Mouse (Mus musculus) CH12.LX (cell line): Measurements from ENCODE around the gene Ifi203. TPM values are rescaled to one million over a fixed set of nuclear protein-coding genes. Genes with fewer than 3 reads are reported as not detected.
"Not testable (repeated sequence)": the region's sequence is repeated elsewhere in the genome, so short reads cannot be mapped to it uniquely, and the experiment has no call there.

Experiments used
- DNase-seq: peaks from one replicate; pipeline ENCODE4 v3.0.0-alpha.2; 2013; ENCODE audit errors: extremely low read depth
- H3K27ac ChIP-seq: 2 replicates; pipeline ENCODE4 v1.5.1; 2012; ENCODE audit warnings: low read depth, mild to moderate bottlenecking, control low read depth, moderate library complexity; ENCODE audit not compliant: insufficient read depth
- H3K27me3 ChIP-seq: replicated peaks from 2 replicates; pipeline ENCODE3; 2012; ENCODE audit warnings: inconsistent platforms
- H3K36me3 ChIP-seq, 2 experiments: replicated peaks in 1 of 2; 2 replicates each; pipeline versions ENCODE3 to v1.6.1; 2012; ENCODE audit warnings: inconsistent platforms in 1 of 2, low read length in 1 of 2, mild to moderate bottlenecking in 1 of 2, mixed read lengths in 1 of 2, moderate library complexity in 1 of 2; ENCODE audit not compliant: control insufficient read depth in 1 of 2, insufficient read depth in 1 of 2
- H3K4me1 ChIP-seq, 2 experiments: 2 replicates each; pipeline ENCODE4 v1.6.1; 2012; ENCODE audit warnings: inconsistent platforms in 1 of 2, moderate library complexity in 1 of 2; ENCODE audit not compliant: insufficient read depth in 2 of 2, control insufficient read depth in 1 of 2
- H3K4me2 ChIP-seq: 2 replicates; pipeline ENCODE4 v1.6.1; 2012; ENCODE audit warnings: low read depth, mild to moderate bottlenecking, control low read depth; ENCODE audit not compliant: poor library complexity, insufficient read depth, severe bottlenecking
- H3K4me3 ChIP-seq, 3 experiments: fragments of 150-350 bp in 1 of 3; sonication (generic) in 1 of 3; replicated peaks in 1 of 3; 2 replicates each; pipeline versions ENCODE3 to v1.5.1; 2011 to 2012; ENCODE audit warnings: low read depth in 2 of 3, low read length in 2 of 3, mild to moderate bottlenecking in 2 of 3, moderate library complexity in 2 of 3, control low read depth in 1 of 3, improper control_type of control experiment in 1 of 3, inconsistent platforms in 1 of 3, mixed read lengths in 1 of 3; ENCODE audit not compliant: poor library complexity in 1 of 3
- H3K79me2 ChIP-seq: replicated peaks from 2 replicates; pipeline ENCODE4 v1.6.1; 2012; ENCODE audit warnings: mild to moderate bottlenecking, moderate library complexity; ENCODE audit not compliant: control insufficient read depth, poor library complexity, insufficient read depth, severe bottlenecking; ENCODE audit errors: extremely low read depth
- H3K9ac ChIP-seq: 2 replicates; pipeline ENCODE4 v1.6.1; 2012; ENCODE audit warnings: low read depth, mild to moderate bottlenecking, control low read depth, moderate library complexity; ENCODE audit not compliant: insufficient read depth
- H3K9me3 ChIP-seq: replicated peaks from 2 replicates; pipeline ENCODE3; 2012; ENCODE audit warnings: low read length, inconsistent platforms, mixed read lengths
- ELF1 ChIP-seq: IDR thresholded peaks from 2 replicates; pipeline ENCODE4 v1.6.1; 2014; ENCODE audit warnings: low read depth, mild to moderate bottlenecking, inconsistent platforms, low read length, improper control_type of control experiment
- HCFC1 ChIP-seq: IDR thresholded peaks from 2 replicates; pipeline ENCODE4 v1.6.1; 2012; ENCODE audit warnings: low read depth, mild to moderate bottlenecking, inconsistent platforms, low read length, improper control_type of control experiment
- IRF4 ChIP-seq: IDR thresholded peaks from 2 replicates; pipeline ENCODE4 v1.6.1; 2014; ENCODE audit warnings: low read depth, mild to moderate bottlenecking, inconsistent platforms, low read length, improper control_type of control experiment
- SIN3A ChIP-seq: IDR thresholded peaks from 2 replicates; pipeline ENCODE4 v1.6.1; 2012; ENCODE audit warnings: low read length, improper control_type of control experiment, inconsistent platforms
- TBP ChIP-seq: conservative IDR thresholded peaks from 2 replicates; pipeline ENCODE4 v1.6.1; 2011; ENCODE audit warnings: low read depth, low read length, improper control_type of control experiment
- ZNF384 ChIP-seq: IDR thresholded peaks from 2 replicates; pipeline ENCODE4 v1.6.1; 2012; ENCODE audit warnings: low read depth, low read length, improper control_type of control experiment, inconsistent platforms
- dilution Hi-C: fragments of 300-500 bp; cut with MboI; formaldehyde crosslinking; loops from 2 replicates; pipeline ENCODE4 v1.14.3; 2020; ENCODE audit warnings: low sequenced_read_pairs; ENCODE audit not compliant: extremely low pct_unique_long_range_greater_than_20kb, extremely low pct_ligation_motif_present
- in situ Hi-C: fragments of 300-500 bp; cut with MboI; formaldehyde crosslinking; loops from 3 replicates; pipeline ENCODE4 v1.14.3; 2019; ENCODE audit warnings: low sequenced_read_pairs, low pct_ligation_motif_present, low pct_unique_long_range_greater_than_20kb, mixed read lengths
- polyA plus RNA-seq: library from polyadenylated mRNA; unstranded; fragments of >175 nt; gene quantifications from 2 replicates; pipeline ENCODE4 v1.2.1, GENCODE M21; 2012; ENCODE audit warnings: low read depth; ENCODE audit not compliant: insufficient read length
- total RNA-seq, 2 experiments: library from RNA; depleted of rRNA; stranded (reverse); fragments of 300-350 nt in 1 of 2; fragments of >200 nt in 1 of 2; gene quantifications; 2 replicates each; pipeline ENCODE4 v1.2.3; 2012 to 2014

Gene Ifi203
- total and polyA plus RNA-seq, 3 experiments = 14.2 to 36.5 (median 27.5) TPM

DNA sequence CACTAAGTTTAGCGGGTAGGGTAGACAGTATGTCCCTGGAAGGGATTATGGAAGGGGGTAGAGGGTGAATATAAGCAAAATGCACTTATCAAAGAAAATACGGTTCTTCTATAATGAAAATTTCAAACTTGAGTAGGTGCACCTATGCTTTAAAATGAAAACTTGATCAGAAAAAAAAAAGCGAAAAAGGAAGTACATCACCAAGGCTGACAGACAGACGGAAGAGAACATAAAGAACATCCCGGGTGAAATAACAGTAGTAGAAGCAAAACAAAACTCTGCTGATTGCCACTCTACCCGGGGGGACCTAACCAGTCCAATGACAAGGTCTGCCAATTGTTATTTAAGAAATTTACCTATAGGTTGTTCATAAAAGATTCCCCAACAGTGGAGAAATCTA is 64.2 kb downstream of the Ifi203 start:
- H3K27ac ChIP-seq, H3K9me3 ChIP-seq, H3K27me3 ChIP-seq, dilution Hi-C loops, H3K79me2 ChIP-seq, H3K36me3 ChIP-seq, in situ Hi-C loops: not testable (repeated sequence)
- H3K4me2 ChIP-seq = peak overlapping the region; percentile 51; the same call in 1 of the 2 replicates
- TF ChIP-seq ZNF384 = peak; percentile 89
- peak; percentile 34; the same call in 1 of the 2 replicates for TF ChIP-seq SIN3A
- TF ChIP-seq TBP = 0 out of 2 replicates have a peak, but pooled peaks have one; percentile 49
- TF ChIP-seq HCFC1 = peak; percentile 59
- TF ChIP-seq ELF1 = peak; percentile 18; the same call in 1 of the 2 replicates
- H3K9ac ChIP-seq = peak overlapping the region; percentile 93
- peak overlapping the region; percentile 43 to 75 (median 74) for H3K4me3 ChIP-seq
- peaks cover 0 to 11% of the 10 kb centered on the region in 2 experiments; a peak in 1 of 4 replicates for H3K4me1 ChIP-seq
- DNase-seq = peak; percentile 25

DNA sequence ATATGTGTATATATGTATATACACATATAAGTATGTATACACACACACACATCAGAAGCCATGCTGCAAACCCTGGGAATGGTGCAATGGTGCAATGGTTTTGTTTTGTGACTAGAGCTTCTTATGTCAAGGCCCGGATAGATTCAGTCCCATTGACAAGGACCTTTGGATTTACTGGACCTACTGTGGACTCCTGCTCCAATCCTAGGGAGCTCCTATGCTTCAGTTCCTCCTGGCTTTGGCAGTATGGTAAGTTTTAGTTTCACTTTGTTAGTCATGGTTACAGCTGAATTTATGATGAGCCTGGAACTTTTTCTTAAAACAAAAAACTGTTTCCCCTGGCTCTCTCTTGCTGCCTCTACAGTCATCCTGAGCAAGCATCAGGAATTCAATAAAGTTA is 65.3 kb downstream of the Ifi203 start:
- H3K4me1 ChIP-seq = peaks cover 0 to 11% of the 10 kb centered on the region in 2 experiments; a peak in 1 of 4 replicates
- dilution Hi-C loops, in situ Hi-C loops, H3K9ac ChIP-seq, H3K27ac ChIP-seq, H3K79me2 ChIP-seq, H3K27me3 ChIP-seq, H3K9me3 ChIP-seq: not testable (repeated sequence)
- peak overlapping the region; percentile 95 for H3K4me2 ChIP-seq
- peak overlapping the region in 1 of 3 experiments; percentile 28 for H3K4me3 ChIP-seq
- DNase-seq = peak; percentile 6
- 0 out of 2 replicates have a peak, but pooled peaks have one; percentile 11 for TF ChIP-seq IRF4
- H3K36me3 ChIP-seq = peaks cover 10 to 16% of the 10 kb centered on the region in 2 experiments

Other genes starting within 250 kb of the Ifi203 start
- 2.1 and 2.6 TPM in 2 replicates for gene Ifi207, start 200.9 kb downstream of the Ifi203 start, total RNA-seq (2012; rRNA removed)
- 2.9 and 3.4 TPM in 2 replicates for gene Ifi207, start 200.9 kb downstream of the Ifi203 start, total RNA-seq (2014; rRNA removed)
- 10.0 and 11.9 TPM in 2 replicates for gene Ifi207, start 200.9 kb downstream of the Ifi203 start, polyA plus RNA-seq
- gene Ifi204, start 175.7 kb downstream of the Ifi203 start, total RNA-seq (2012; rRNA removed) = 1.4 and 1.5 TPM in 2 replicates
- gene Ifi204, start 175.7 kb downstream of the Ifi203 start, total RNA-seq (2014; rRNA removed) = 0.94 and 1.6 TPM in 2 replicates
- 0.83 and 1.4 TPM in 2 replicates for gene Ifi204, start 175.7 kb downstream of the Ifi203 start, polyA plus RNA-seq
- 57.8 and 89.1 TPM in 2 replicates for gene Ifi211, start 29.6 kb downstream of the Ifi203 start, total RNA-seq (2012; rRNA removed)
- gene Ifi211, start 29.6 kb downstream of the Ifi203 start, total RNA-seq (2014; rRNA removed) = 114 and 130 TPM in 2 replicates
- gene Ifi211, start 29.6 kb downstream of the Ifi203 start, polyA plus RNA-seq = 66.6 and 67.9 TPM in 2 replicates
- gene Mndal, start 181 bp downstream of the Ifi203 start, total RNA-seq (2012; rRNA removed) = 56.8 and 57.9 TPM in 2 replicates
- 107 and 153 TPM in 2 replicates for gene Mndal, start 181 bp downstream of the Ifi203 start, total RNA-seq (2014; rRNA removed)
- gene Mndal, start 181 bp downstream of the Ifi203 start, polyA plus RNA-seq = 175 and 183 TPM in 2 replicates
- not detected in 2 replicates for gene Ifi202b, start 40.1 kb upstream of the Ifi203 start, total RNA-seq (2012; rRNA removed)
- gene Ifi202b, start 40.1 kb upstream of the Ifi203 start, total RNA-seq (2014; rRNA removed) = not detected in 2 replicates
- not detected in 2 replicates for gene Ifi202b, start 40.1 kb upstream of the Ifi203 start, polyA plus RNA-seq
- 0.13 and 0.17 TPM in 2 replicates for gene Ifi205, start 89.1 kb upstream of the Ifi203 start, total RNA-seq (2012; rRNA removed)
- gene Ifi205, start 89.1 kb upstream of the Ifi203 start, total RNA-seq (2014; rRNA removed) = 0.35 and 0.45 TPM in 2 replicates
- gene Ifi205, start 89.1 kb upstream of the Ifi203 start, polyA plus RNA-seq = 0.17 and 0.45 TPM in 2 replicates
- gene Olfr433, start 98.0 kb upstream of the Ifi203 start, total RNA-seq (2012; rRNA removed) = 0.34 and 0.51 TPM in 2 replicates
- 0.43 and 0.47 TPM in 2 replicates for gene Olfr433, start 98.0 kb upstream of the Ifi203 start, total RNA-seq (2014; rRNA removed)
- gene Olfr433, start 98.0 kb upstream of the Ifi203 start, polyA plus RNA-seq = 0.37 and 0.54 TPM in 2 replicates
- not detected in 2 replicates for gene Olfr432, start 106.5 kb upstream of the Ifi203 start, total RNA-seq (2012; rRNA removed)
- 0.04 and 0.05 TPM in 2 replicates for gene Olfr432, start 106.5 kb upstream of the Ifi203 start, total RNA-seq (2014; rRNA removed)
- gene Olfr432, start 106.5 kb upstream of the Ifi203 start, polyA plus RNA-seq = 0.07 and 0.13 TPM in 2 replicates
- gene Olfr430, start 123.9 kb upstream of the Ifi203 start, total RNA-seq (2012; rRNA removed) = not detected in 2 replicates
- not detected in 2 replicates for gene Olfr430, start 123.9 kb upstream of the Ifi203 start, total RNA-seq (2014; rRNA removed)
- gene Olfr430, start 123.9 kb upstream of the Ifi203 start, polyA plus RNA-seq = not detected in 2 replicates
- not detected in 2 replicates for gene Olfr429, start 141.7 kb upstream of the Ifi203 start, total RNA-seq (2012; rRNA removed)
- not detected in 2 replicates for gene Olfr429, start 141.7 kb upstream of the Ifi203 start, total RNA-seq (2014; rRNA removed)
- gene Olfr429, start 141.7 kb upstream of the Ifi203 start, polyA plus RNA-seq = not detected in 2 replicates
- gene Olfr427, start 154.2 kb upstream of the Ifi203 start, total RNA-seq (2012; rRNA removed) = not detected in 2 replicates
- gene Olfr427, start 154.2 kb upstream of the Ifi203 start, total RNA-seq (2014; rRNA removed) = not detected in 2 replicates
- gene Olfr427, start 154.2 kb upstream of the Ifi203 start, polyA plus RNA-seq = not detected in 2 replicates
- not detected in 2 replicates for gene Olfr231, start 178.5 kb upstream of the Ifi203 start, total RNA-seq (2012; rRNA removed)
- not detected in 2 replicates for gene Olfr231, start 178.5 kb upstream of the Ifi203 start, total RNA-seq (2014; rRNA removed)
- gene Olfr231, start 178.5 kb upstream of the Ifi203 start, polyA plus RNA-seq = not detected in 2 replicates
- not detected in 2 replicates for gene Olfr424, start 188.8 kb upstream of the Ifi203 start, total RNA-seq (2012; rRNA removed)
- not detected in 2 replicates for gene Olfr424, start 188.8 kb upstream of the Ifi203 start, total RNA-seq (2014; rRNA removed)
- gene Olfr424, start 188.8 kb upstream of the Ifi203 start, polyA plus RNA-seq = not detected in 2 replicates
- not detected in 2 replicates for gene Olfr420, start 213.0 kb upstream of the Ifi203 start, total RNA-seq (2012; rRNA removed)
- not detected in 2 replicates for gene Olfr420, start 213.0 kb upstream of the Ifi203 start, total RNA-seq (2014; rRNA removed)
- 0.73 and 1.1 TPM in 2 replicates for gene Olfr420, start 213.0 kb upstream of the Ifi203 start, polyA plus RNA-seq
- 0.81 and 0.84 TPM in 2 replicates for gene Spta1, start 230.1 kb upstream of the Ifi203 start, total RNA-seq (2012; rRNA removed)
- gene Spta1, start 230.1 kb upstream of the Ifi203 start, total RNA-seq (2014; rRNA removed) = 1.2 and 1.6 TPM in 2 replicates
- 16.0 TPM in 2 replicates for gene Spta1, start 230.1 kb upstream of the Ifi203 start, polyA plus RNA-seq